Mouse (Mus musculus): ENCODE data around the gene Smdt1. TPM values are rescaled to one million over a fixed set of nuclear protein-coding genes. Genes with fewer than 3 reads are reported as not detected.
"Not testable (repeated sequence)": the region's sequence is repeated elsewhere in the genome, so short reads cannot be mapped to it uniquely, and the experiment has no call there.

The Smdt1 gene
- total RNA-seq, 1 experiment from 2014 or later = 61.4 TPM

- ATAC-seq (replicated peaks in 1 of 2; ENCODE audit: insufficient read depth in 1 of 2, low FRiP score in 2 of 2, low TSS enrichment in 1 of 2, low read depth in 1 of 2, poor library complexity in 2 of 2, severe bottlenecking in 2 of 2) = peak; percentile 98 to 99
Measured at GRCm38 (mm10) chr15:82354126-82354945, 15.6 kb downstream of the Smdt1 start, which contains the start of gene Ndufa6. Gene Ndufa6, minus strand, starts transcription at chr15:82354322.

- no peak for ATAC-seq (replicated peaks in 1 of 2; ENCODE audit: insufficient read depth in 1 of 2, low FRiP score in 2 of 2, low TSS enrichment in 1 of 2, low read depth in 1 of 2, poor library complexity in 2 of 2, severe bottlenecking in 2 of 2)
Measured at GRCm38 (mm10) chr15:82358431-82359260, 19.9 kb downstream of the Smdt1 start.

- ATAC-seq (replicated peaks in 1 of 2; ENCODE audit: insufficient read depth in 1 of 2, low FRiP score in 2 of 2, low TSS enrichment in 1 of 2, low read depth in 1 of 2, poor library complexity in 2 of 2, severe bottlenecking in 2 of 2) = peak; percentile 80 to 90
Measured at GRCm38 (mm10) chr15:82361459-82362018, 22.8 kb downstream of the Smdt1 start.

GRCm38 (mm10) chr15:82362234-82362633 lies 23.5 kb downstream of the Smdt1 start:
- no peak for ATAC-seq (replicated peaks in 1 of 2; ENCODE audit: insufficient read depth in 1 of 2, low FRiP score in 2 of 2, low TSS enrichment in 1 of 2, low read depth in 1 of 2, poor library complexity in 2 of 2, severe bottlenecking in 2 of 2)

- not testable (repeated sequence) for ATAC-seq (replicated peaks in 1 of 2; ENCODE audit: insufficient read depth in 1 of 2, low FRiP score in 2 of 2, low TSS enrichment in 1 of 2, low read depth in 1 of 2, poor library complexity in 2 of 2, severe bottlenecking in 2 of 2)
Measured at GRCm38 (mm10) chr15:82363801-82364200, 25.0 kb downstream of the Smdt1 start.

- ATAC-seq (replicated peaks in 1 of 2; ENCODE audit: insufficient read depth in 1 of 2, low FRiP score in 2 of 2, low TSS enrichment in 1 of 2, low read depth in 1 of 2, poor library complexity in 2 of 2, severe bottlenecking in 2 of 2) = not testable (repeated sequence)
Measured at GRCm38 (mm10) chr15:82364561-82364960, 25.8 kb downstream of the Smdt1 start.

- ATAC-seq (replicated peaks in 1 of 2; ENCODE audit: insufficient read depth in 1 of 2, low FRiP score in 2 of 2, low TSS enrichment in 1 of 2, low read depth in 1 of 2, poor library complexity in 2 of 2, severe bottlenecking in 2 of 2) = no peak
Measured at GRCm38 (mm10) chr15:82368146-82368545, 29.4 kb downstream of the Smdt1 start.

- ATAC-seq (replicated peaks in 1 of 2; ENCODE audit: insufficient read depth in 1 of 2, low FRiP score in 2 of 2, low TSS enrichment in 1 of 2, low read depth in 1 of 2, poor library complexity in 2 of 2, severe bottlenecking in 2 of 2) = no peak
Measured at GRCm38 (mm10) chr15:82368851-82369250, 30.1 kb downstream of the Smdt1 start.

GRCm38 (mm10) chr15:82372446-82372845 lies 33.7 kb downstream of the Smdt1 start:
- no peak for ATAC-seq (replicated peaks in 1 of 2; ENCODE audit: insufficient read depth in 1 of 2, low FRiP score in 2 of 2, low TSS enrichment in 1 of 2, low read depth in 1 of 2, poor library complexity in 2 of 2, severe bottlenecking in 2 of 2)

GRCm38 (mm10) chr15:82372991-82373390 lies 34.2 kb downstream of the Smdt1 start:
- ATAC-seq (replicated peaks in 1 of 2; ENCODE audit: insufficient read depth in 1 of 2, low FRiP score in 2 of 2, low TSS enrichment in 1 of 2, low read depth in 1 of 2, poor library complexity in 2 of 2, severe bottlenecking in 2 of 2) = no peak

- no peak for ATAC-seq (replicated peaks in 1 of 2; ENCODE audit: insufficient read depth in 1 of 2, low FRiP score in 2 of 2, low TSS enrichment in 1 of 2, low read depth in 1 of 2, poor library complexity in 2 of 2, severe bottlenecking in 2 of 2)
Measured at GRCm38 (mm10) chr15:82374437-82374836, 35.7 kb downstream of the Smdt1 start.

- no peak for ATAC-seq (replicated peaks in 1 of 2; ENCODE audit: insufficient read depth in 1 of 2, low FRiP score in 2 of 2, low TSS enrichment in 1 of 2, low read depth in 1 of 2, poor library complexity in 2 of 2, severe bottlenecking in 2 of 2)
Measured at GRCm38 (mm10) chr15:82375855-82376254, 37.1 kb downstream of the Smdt1 start.

GRCm38 (mm10) chr15:82376393-82377138 lies 37.8 kb downstream of the Smdt1 start:
- no peak for ATAC-seq (replicated peaks in 1 of 2; ENCODE audit: insufficient read depth in 1 of 2, low FRiP score in 2 of 2, low TSS enrichment in 1 of 2, low read depth in 1 of 2, poor library complexity in 2 of 2, severe bottlenecking in 2 of 2)

- no peak for ATAC-seq (replicated peaks in 1 of 2; ENCODE audit: insufficient read depth in 1 of 2, low FRiP score in 2 of 2, low TSS enrichment in 1 of 2, low read depth in 1 of 2, poor library complexity in 2 of 2, severe bottlenecking in 2 of 2)
Measured at GRCm38 (mm10) chr15:82377701-82378100, 38.9 kb downstream of the Smdt1 start.

GRCm38 (mm10) chr15:82378261-82379180 lies 39.8 kb downstream of the Smdt1 start:
- ATAC-seq (replicated peaks in 1 of 2; ENCODE audit: insufficient read depth in 1 of 2, low FRiP score in 2 of 2, low TSS enrichment in 1 of 2, low read depth in 1 of 2, poor library complexity in 2 of 2, severe bottlenecking in 2 of 2) = no peak

GRCm38 (mm10) chr15:82379511-82379870 lies 40.7 kb downstream of the Smdt1 start:
- peak in 1 of 2 experiments; percentile 29; a peak in 1 of 4 replicates for ATAC-seq (replicated peaks in 1 of 2; ENCODE audit: insufficient read depth in 1 of 2, low FRiP score in 2 of 2, low TSS enrichment in 1 of 2, low read depth in 1 of 2, poor library complexity in 2 of 2, severe bottlenecking in 2 of 2)
